In the genomic region with DNA sequence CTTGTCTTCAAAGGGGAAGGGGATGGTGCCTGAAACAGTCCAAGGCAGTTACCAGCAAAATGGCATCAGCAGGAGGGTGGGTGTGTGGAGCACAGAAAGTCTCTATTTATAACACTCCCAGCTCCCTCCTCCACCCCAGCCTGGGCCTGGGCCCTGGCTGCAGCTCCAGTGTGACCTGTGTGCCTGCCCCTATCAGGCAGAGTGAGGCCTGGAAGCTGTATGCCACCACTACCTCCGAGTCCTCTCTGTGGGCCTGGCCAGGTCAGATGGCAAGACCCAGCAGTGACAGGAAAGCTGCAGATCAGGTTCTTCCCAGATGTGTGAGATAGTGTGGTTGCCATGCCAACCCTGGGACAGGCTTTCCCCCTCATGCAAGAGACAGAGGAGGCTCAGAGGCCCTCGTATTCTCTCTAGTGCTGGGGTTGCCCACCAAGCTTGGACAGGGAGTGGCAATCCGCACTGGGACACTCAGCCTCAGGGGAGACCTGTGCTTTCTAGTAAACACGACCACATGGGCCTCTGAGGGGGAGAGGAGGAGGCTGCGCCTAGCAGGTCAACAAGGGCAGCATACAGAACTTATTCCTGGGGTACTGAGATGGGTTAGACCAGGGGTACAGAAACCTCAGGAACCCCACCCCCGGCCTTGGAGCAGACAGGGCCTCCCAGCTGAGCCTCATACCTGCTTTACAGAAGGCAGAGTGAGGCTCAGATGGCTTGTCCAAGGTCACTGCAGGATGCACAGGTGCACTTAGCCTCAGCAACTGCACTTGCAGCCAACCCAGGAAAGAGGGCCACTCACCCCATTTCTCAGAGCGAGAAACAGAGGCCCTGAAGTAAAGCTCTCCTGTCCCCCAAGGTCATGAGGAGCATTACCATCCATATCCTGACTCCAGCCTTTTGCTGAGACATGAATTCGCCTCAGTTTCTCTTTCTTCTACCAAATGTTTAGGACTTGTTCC, we compare ENCODE assay signal across 8 mouse cellular contexts. TPM values are rescaled to one million over a fixed set of nuclear protein-coding genes. Genes with fewer than 3 reads are reported as not detected.
DNase-seq lines count a peak whose midpoint lies in the region; ATAC-seq and TF ChIP-seq lines count a peak whose summit lies in the region.

No protein-coding gene starts in this region.

- no peaks in the 10 kb centered on the region for H3K9me3 ChIP-seq in lung, embryonic 15.5 days
- H3K9me3 ChIP-seq in forebrain, embryonic 11.5 days (ENCODE audit: control insufficient read depth, low read length) = peaks cover 3% of the 10 kb centered on the region; the same call in 1 of the 2 replicates
- H3K9me3 ChIP-seq in intestine, postnatal 0 days (ENCODE audit: control insufficient read depth) = no peaks in the 10 kb centered on the region
- no peaks in the 10 kb centered on the region for H3K9me3 ChIP-seq in neural tube, embryonic 11.5 days (ENCODE audit: control insufficient read depth, low read length)

- H3K4me2 ChIP-seq in lung, embryonic 15.5 days = peak overlapping the region; percentile 96
- peak overlapping the region; percentile 90 for H3K4me2 ChIP-seq in forebrain, embryonic 11.5 days (ENCODE audit: low read depth, low read length, severe bottlenecking)
- peak overlapping the region; percentile 94 for H3K4me2 ChIP-seq in intestine, postnatal 0 days (replicated peaks; ENCODE audit: low read depth)
- peak overlapping the region; percentile 92 for H3K4me2 ChIP-seq in neural tube, embryonic 11.5 days (ENCODE audit: low read depth)

- TF ChIP-seq CTCF in intestine, postnatal 0 days (IDR thresholded peaks at IDR 0.05; ENCODE audit: low read depth) = no peak

- no peak for ATAC-seq in lung, embryonic 15.5 days (ENCODE audit: borderline replicate concordance, extremely low read depth, low FRiP score, low TSS enrichment)
- ATAC-seq in forebrain, embryonic 11.5 days (replicated peaks; ENCODE audit: low FRiP score) = no peak
- no peak for ATAC-seq in intestine, postnatal 0 days
- ATAC-seq in neural tube, embryonic 11.5 days (ENCODE audit: insufficient read depth, low FRiP score, low TSS enrichment) = no peak

- H3K9ac ChIP-seq in lung, embryonic 15.5 days = peak overlapping the region; percentile 81; the same call in 1 of the 2 replicates
- H3K9ac ChIP-seq in forebrain, embryonic 11.5 days (ENCODE audit: low read length) = peak overlapping the region; percentile 80
- peak overlapping the region; percentile 7; the same call in 1 of the 2 replicates for H3K9ac ChIP-seq in intestine, postnatal 0 days (ENCODE audit: low read depth, low read length)
- peak overlapping the region; percentile 18 for H3K9ac ChIP-seq in neural tube, embryonic 11.5 days (ENCODE audit: low read length)

- peaks cover 8% of the 10 kb centered on the region; the same call in 1 of the 2 replicates for H3K36me3 ChIP-seq in lung, embryonic 15.5 days
- no peaks in the 10 kb centered on the region for H3K36me3 ChIP-seq in forebrain, embryonic 11.5 days (ENCODE audit: control insufficient read depth, insufficient read depth, low read length)
- peaks cover 20% of the 10 kb centered on the region for H3K36me3 ChIP-seq in intestine, postnatal 0 days (ENCODE audit: control insufficient read depth, insufficient read depth)
- no peaks in the 10 kb centered on the region; the same call in none of the 2 replicates for H3K36me3 ChIP-seq in neural tube, embryonic 11.5 days (ENCODE audit: control insufficient read depth, insufficient read depth, low read length)

- H3K27me3 ChIP-seq in lung, embryonic 15.5 days = no peaks in the 10 kb centered on the region
- no peaks in the 10 kb centered on the region for H3K27me3 ChIP-seq in forebrain, embryonic 11.5 days (ENCODE audit: control insufficient read depth, insufficient read depth, low read length)
- no peaks in the 10 kb centered on the region for H3K27me3 ChIP-seq in intestine, postnatal 0 days (replicated peaks; ENCODE audit: control insufficient read depth, insufficient read depth, low read length)
- H3K27me3 ChIP-seq in neural tube, embryonic 11.5 days (ENCODE audit: control insufficient read depth, insufficient read depth, low read length) = no peaks in the 10 kb centered on the region

- 45% methylated on average over 8 of the region's 8 CpGs for WGBS in lung, embryonic 15.5 days
- 69% methylated on average over 8 of the region's 8 CpGs for WGBS in forebrain, embryonic 11.5 days
- WGBS in intestine, postnatal 0 days = 43% methylated on average over 8 of the region's 8 CpGs
- 63% methylated on average over 8 of the region's 8 CpGs for WGBS in neural tube, embryonic 11.5 days

- no peak for DNase-seq in lung, postnatal 36 days
- DNase-seq in cerebellum, adult 18-20 months = peak; percentile 51 to 59
- DNase-seq in forebrain, embryonic 11.5 days (ENCODE audit: low spot score) = no peak
- DNase-seq in neural tube, embryonic 11.5 days (ENCODE audit: low spot score) = no peak
- no peak for DNase-seq in adrenal gland, postnatal 10 days
- no peak for DNase-seq in lung, postnatal 14 days

- H3K4me3 ChIP-seq in lung, embryonic 15.5 days = peak overlapping the region; percentile 66
- H3K4me3 ChIP-seq in forebrain, embryonic 11.5 days (ENCODE audit: low read depth, low read length) = peak overlapping the region; percentile 66
- H3K4me3 ChIP-seq in intestine, postnatal 0 days (ENCODE audit: low read depth, low read length) = peak overlapping the region; percentile 73
- peak overlapping the region; percentile 70 for H3K4me3 ChIP-seq in neural tube, embryonic 11.5 days (ENCODE audit: low read depth, low read length)

- peaks cover 33% of the 10 kb centered on the region for H3K4me1 ChIP-seq in lung, embryonic 15.5 days
- H3K4me1 ChIP-seq in forebrain, embryonic 11.5 days (replicated peaks; ENCODE audit: control insufficient read depth, insufficient read depth, low read length) = peaks cover 10% of the 10 kb centered on the region
- no peaks in the 10 kb centered on the region for H3K4me1 ChIP-seq in intestine, postnatal 0 days (replicated peaks; ENCODE audit: control insufficient read depth, insufficient read depth, low read length)
- peaks cover 15% of the 10 kb centered on the region for H3K4me1 ChIP-seq in neural tube, embryonic 11.5 days (ENCODE audit: control insufficient read depth, insufficient read depth, low read length)

- peak overlapping the region; percentile 79 for H3K27ac ChIP-seq in lung, embryonic 15.5 days
- no peak overlapping the region for H3K27ac ChIP-seq in forebrain, embryonic 11.5 days (ENCODE audit: low read depth, low read length)
- H3K27ac ChIP-seq in intestine, postnatal 0 days (ENCODE audit: low read depth, low read length) = no peak overlapping the region
- 0 out of 2 replicates have a peak overlapping the region, but pooled peaks have one; percentile 14 for H3K27ac ChIP-seq in neural tube, embryonic 11.5 days (ENCODE audit: low read depth, low read length)

RNA-seq across cellular contexts. Expression of a gene that starts 1.3 kb away (rescaled TPM):
- polyA plus RNA-seq in lung, embryonic 15.5 days (2015; fragmentation: Nextera tagmentation; extraction: Ambion mirVana) = 74.3 and 80.3 TPM in 2 replicates
- 69.4 and 72.9 TPM in 2 replicates for polyA plus RNA-seq in forebrain, embryonic 11.5 days (2014; fragmentation: Nextera tagmentation; extraction: Ambion mirVana)
- polyA plus RNA-seq in intestine, postnatal 0 days (2015; fragmentation: Nextera tagmentation; extraction: Ambion mirVana) = 38.1 TPM in 2 replicates
- polyA plus RNA-seq in neural tube, embryonic 11.5 days (2014; fragmentation: Nextera tagmentation; extraction: Ambion mirVana) = 58.2 and 61.6 TPM in 2 replicates
- 10 to 100 TPM; 70.9 to 89.7 TPM for total RNA-seq in adrenal gland, postnatal 10 days (2021)

RNA-seq across cellular contexts. Expression of a gene that starts 6.2 kb away (rescaled TPM):
- 21.2 and 24.2 TPM in 2 replicates for polyA plus RNA-seq in lung, embryonic 15.5 days (2015; fragmentation: Nextera tagmentation; extraction: Ambion mirVana)
- 26.3 and 26.6 TPM in 2 replicates for polyA plus RNA-seq in forebrain, embryonic 11.5 days (2014; fragmentation: Nextera tagmentation; extraction: Ambion mirVana)
- 12.6 TPM in 2 replicates for polyA plus RNA-seq in intestine, postnatal 0 days (2015; fragmentation: Nextera tagmentation; extraction: Ambion mirVana)
- 23.2 and 27.5 TPM in 2 replicates for polyA plus RNA-seq in neural tube, embryonic 11.5 days (2014; fragmentation: Nextera tagmentation; extraction: Ambion mirVana)
- total RNA-seq in adrenal gland, postnatal 10 days (2021) = 100 to 1,000 TPM in 1 of 2 experiments, 10 to 100 TPM in 1; 97.5 to 111 TPM

RNA-seq across cellular contexts. Expression of a gene that starts 34.2 kb away (rescaled TPM):
- 37.7 and 46.9 TPM in 2 replicates for polyA plus RNA-seq in lung, embryonic 15.5 days (2015; fragmentation: Nextera tagmentation; extraction: Ambion mirVana)
- polyA plus RNA-seq in forebrain, embryonic 11.5 days (2014; fragmentation: Nextera tagmentation; extraction: Ambion mirVana) = 47.9 and 53.6 TPM in 2 replicates
- 39.5 and 41.5 TPM in 2 replicates for polyA plus RNA-seq in intestine, postnatal 0 days (2015; fragmentation: Nextera tagmentation; extraction: Ambion mirVana)
- 48.6 and 51.1 TPM in 2 replicates for polyA plus RNA-seq in neural tube, embryonic 11.5 days (2014; fragmentation: Nextera tagmentation; extraction: Ambion mirVana)
- 10 to 100 TPM; 14.5 to 23.6 TPM for total RNA-seq in adrenal gland, postnatal 10 days (2021)

RNA-seq across cellular contexts. Expression of a gene that starts 57.8 kb away (rescaled TPM):
- 32.0 and 34.1 TPM in 2 replicates for polyA plus RNA-seq in lung, embryonic 15.5 days (2015; fragmentation: Nextera tagmentation; extraction: Ambion mirVana)
- 25.8 and 30.0 TPM in 2 replicates for polyA plus RNA-seq in forebrain, embryonic 11.5 days (2014; fragmentation: Nextera tagmentation; extraction: Ambion mirVana)
- 46.1 and 46.4 TPM in 2 replicates for polyA plus RNA-seq in intestine, postnatal 0 days (2015; fragmentation: Nextera tagmentation; extraction: Ambion mirVana)
- polyA plus RNA-seq in neural tube, embryonic 11.5 days (2014; fragmentation: Nextera tagmentation; extraction: Ambion mirVana) = 27.4 and 29.1 TPM in 2 replicates
- 100 to 1,000 TPM; 317 to 355 TPM for total RNA-seq in adrenal gland, postnatal 10 days (2021)

RNA-seq across cellular contexts. Expression of a gene that starts 58.0 kb away (rescaled TPM):
- 164 and 165 TPM in 2 replicates for polyA plus RNA-seq in lung, embryonic 15.5 days (2015; fragmentation: Nextera tagmentation; extraction: Ambion mirVana)
- 90.0 and 94.5 TPM in 2 replicates for polyA plus RNA-seq in forebrain, embryonic 11.5 days (2014; fragmentation: Nextera tagmentation; extraction: Ambion mirVana)
- polyA plus RNA-seq in intestine, postnatal 0 days (2015; fragmentation: Nextera tagmentation; extraction: Ambion mirVana) = 70.9 and 71.4 TPM in 2 replicates
- 63.2 and 64.2 TPM in 2 replicates for polyA plus RNA-seq in neural tube, embryonic 11.5 days (2014; fragmentation: Nextera tagmentation; extraction: Ambion mirVana)
- 100 to 1,000 TPM; 152 to 170 TPM for total RNA-seq in adrenal gland, postnatal 10 days (2021)

Comparison
In these comparisons a context has a peak if more than half of its experiments do, and no peak if none do; other contexts are left out.
1. H3K27ac ChIP-seq: peak in lung, embryonic 15.5 days (single experiment) and neural tube, embryonic 11.5 days (single experiment); none in forebrain, embryonic 11.5 days (single experiment) and intestine, postnatal 0 days (single experiment).
2. H3K9ac ChIP-seq: peak in every context shown above with its lines; median percentile 81 in lung, embryonic 15.5 days; 80 in forebrain, embryonic 11.5 days; 18 in neural tube, embryonic 11.5 days; 7 in intestine, postnatal 0 days.
3. DNase-seq: peak in cerebellum, adult 18-20 months (2 of 2); none in lung, postnatal 36 days (single experiment), forebrain, embryonic 11.5 days (single experiment), neural tube, embryonic 11.5 days (single experiment), adrenal gland, postnatal 10 days (single experiment) and lung, postnatal 14 days (single experiment).
4. Peak in every context shown above with its lines, with median percentiles within 50 percentile points of each other: H3K4me2 ChIP-seq and H3K4me3 ChIP-seq.